Mouse (Mus musculus): ENCODE results near the gene Tbrg1. TPM values are rescaled to one million over a fixed set of nuclear protein-coding genes. Genes with fewer than 3 reads are reported as not detected.

The Tbrg1 gene
- 20.1 and 35.3 TPM in 2 replicates for polyA plus RNA-seq (2012; ENCODE audit: low replicate concordance)

DNA sequence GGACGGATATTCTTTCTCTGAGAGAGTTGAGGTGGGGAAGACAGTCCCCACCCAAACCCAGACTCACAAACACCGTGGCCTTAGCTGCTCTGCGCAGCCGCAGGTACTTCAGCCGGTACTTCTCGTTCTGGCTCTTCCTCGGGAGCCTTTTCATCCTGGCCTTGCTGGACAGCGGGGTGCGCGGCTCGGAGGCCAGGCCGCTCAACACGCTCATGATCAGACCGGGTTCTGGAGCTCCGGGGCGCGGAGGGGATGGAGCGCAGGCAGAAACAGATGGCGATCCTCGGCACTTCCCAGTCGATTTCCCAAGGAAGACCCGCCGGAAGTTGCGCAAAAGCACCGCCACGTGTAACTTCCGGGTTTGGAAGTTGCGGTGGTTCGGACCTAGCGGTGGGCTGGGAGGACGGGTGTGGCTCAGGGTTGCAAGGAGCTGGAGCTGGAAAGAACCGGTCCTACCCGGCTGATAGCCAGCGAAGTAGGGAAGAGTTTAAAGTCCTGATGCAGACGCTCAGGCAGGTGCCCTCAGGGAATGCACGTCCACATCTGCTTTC is at the start of gene Tbrg1:
Gene Tbrg1, minus strand, starts transcription at position 382 of the 551 bp plus-strand sequence.

DNA sequence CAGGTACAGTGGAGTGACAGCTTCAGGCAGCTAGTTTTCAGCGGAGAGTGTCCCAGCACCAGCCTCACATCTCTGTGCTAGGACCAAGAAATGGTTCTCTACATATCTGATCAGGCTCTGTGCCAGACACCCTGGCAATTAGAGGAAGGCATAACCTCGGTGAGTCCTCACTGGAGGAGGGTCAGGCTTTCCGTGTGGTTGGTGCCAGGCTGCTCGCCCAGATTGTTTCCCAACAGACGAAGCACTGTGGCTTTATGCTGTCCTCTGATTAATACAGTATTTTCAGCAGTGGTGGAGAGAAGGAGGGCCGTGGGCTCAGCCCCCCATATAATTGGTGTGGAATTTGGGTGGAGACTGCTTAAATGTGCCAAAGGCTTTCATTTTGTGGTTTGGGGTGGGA is 12.0 kb upstream of the Tbrg1 start, which contains the start of gene Panx3:
Gene Panx3, minus strand, starts transcription at position 121 of the 400 bp plus-strand sequence.

DNA sequence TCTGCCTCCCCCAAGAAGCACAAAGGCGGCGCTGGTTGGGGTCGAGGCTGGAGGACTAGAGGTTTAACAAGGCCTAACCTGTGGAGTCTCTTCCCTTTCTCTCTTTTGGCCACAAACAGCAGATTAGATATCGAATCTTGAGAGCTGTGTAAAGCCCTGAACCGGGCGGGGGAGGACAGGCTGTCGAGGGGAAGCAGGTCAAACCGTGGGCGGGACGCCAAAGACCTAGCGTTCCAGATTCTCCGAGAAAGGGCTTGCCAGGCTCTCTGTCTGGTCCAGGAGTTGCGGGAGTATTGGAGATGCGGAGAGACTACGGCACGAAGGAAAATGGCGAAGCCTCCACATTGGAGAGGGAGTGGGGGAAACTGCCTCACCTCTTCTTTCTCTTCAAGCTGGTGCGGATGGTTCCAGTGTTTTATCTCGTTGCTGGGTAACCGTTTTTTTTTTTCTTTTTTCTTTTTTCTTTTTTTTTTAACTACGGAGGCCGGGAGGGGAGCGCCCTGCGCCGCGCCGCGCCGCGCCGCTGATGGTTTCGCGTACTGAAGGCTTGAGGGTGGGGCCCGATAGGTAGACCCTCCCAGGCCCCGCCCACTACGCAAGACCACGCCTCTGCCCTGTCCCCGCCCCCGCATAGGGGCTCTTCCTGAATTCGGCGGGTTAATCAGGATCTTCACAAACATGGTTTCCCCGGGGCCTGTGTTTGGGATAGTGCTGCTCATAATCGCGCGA is 43.8 kb downstream of the Tbrg1 start, which contains the start of gene Spa17:
Gene Spa17, minus strand, starts transcription at position 541 of the 729 bp plus-strand sequence.

Other genes starting within 250 kb of the Tbrg1 start
- gene Robo3, start 224.1 kb downstream of the Tbrg1 start, polyA plus RNA-seq (2012; ENCODE audit: low replicate concordance), result 0.65 and 1.5 TPM in 2 replicates
- 10.9 and 13.7 TPM in 2 replicates for gene Msantd2, start 168.0 kb downstream of the Tbrg1 start, polyA plus RNA-seq (2012; ENCODE audit: low replicate concordance)
- 0.55 and 3.4 TPM in 2 replicates for gene Esam, start 129.2 kb downstream of the Tbrg1 start, polyA plus RNA-seq (2012; ENCODE audit: low replicate concordance)
- not detected in 2 replicates for gene Vsig2, start 118.1 kb downstream of the Tbrg1 start, polyA plus RNA-seq (2012; ENCODE audit: low replicate concordance)
- 101 and 127 TPM in 2 replicates for gene Nrgn, start 104.4 kb downstream of the Tbrg1 start, polyA plus RNA-seq (2012; ENCODE audit: low replicate concordance)
- gene Siae, start 101.6 kb downstream of the Tbrg1 start, polyA plus RNA-seq (2012; ENCODE audit: low replicate concordance), result 0.34 and 0.44 TPM in 2 replicates
- gene Spa17, start 43.6 kb downstream of the Tbrg1 start, polyA plus RNA-seq (2012; ENCODE audit: low replicate concordance), result not detected in 2 replicates
- gene Panx3, start 11.9 kb upstream of the Tbrg1 start, polyA plus RNA-seq (2012; ENCODE audit: low replicate concordance), result not detected in 2 replicates
- gene Olfr160, start 58.9 kb upstream of the Tbrg1 start, polyA plus RNA-seq (2012; ENCODE audit: low replicate concordance), result not detected in 2 replicates
- gene Olfr874, start 87.8 kb upstream of the Tbrg1 start, polyA plus RNA-seq (2012; ENCODE audit: low replicate concordance), result not detected in 2 replicates
- gene Olfr875, start 114.5 kb upstream of the Tbrg1 start, polyA plus RNA-seq (2012; ENCODE audit: low replicate concordance), result not detected in 2 replicates
- not detected in 2 replicates for gene Olfr876, start 145.7 kb upstream of the Tbrg1 start, polyA plus RNA-seq (2012; ENCODE audit: low replicate concordance)
- not detected in 2 replicates for gene Olfr877, start 197.0 kb upstream of the Tbrg1 start, polyA plus RNA-seq (2012; ENCODE audit: low replicate concordance)
- gene Olfr145, start 239.4 kb upstream of the Tbrg1 start, polyA plus RNA-seq (2012; ENCODE audit: low replicate concordance), result 0.03 TPM in 1 of 2 replicates, not detected in the other